Mouse (Mus musculus): ENCODE results near the gene Rybp.

Gene Rybp

DNA sequence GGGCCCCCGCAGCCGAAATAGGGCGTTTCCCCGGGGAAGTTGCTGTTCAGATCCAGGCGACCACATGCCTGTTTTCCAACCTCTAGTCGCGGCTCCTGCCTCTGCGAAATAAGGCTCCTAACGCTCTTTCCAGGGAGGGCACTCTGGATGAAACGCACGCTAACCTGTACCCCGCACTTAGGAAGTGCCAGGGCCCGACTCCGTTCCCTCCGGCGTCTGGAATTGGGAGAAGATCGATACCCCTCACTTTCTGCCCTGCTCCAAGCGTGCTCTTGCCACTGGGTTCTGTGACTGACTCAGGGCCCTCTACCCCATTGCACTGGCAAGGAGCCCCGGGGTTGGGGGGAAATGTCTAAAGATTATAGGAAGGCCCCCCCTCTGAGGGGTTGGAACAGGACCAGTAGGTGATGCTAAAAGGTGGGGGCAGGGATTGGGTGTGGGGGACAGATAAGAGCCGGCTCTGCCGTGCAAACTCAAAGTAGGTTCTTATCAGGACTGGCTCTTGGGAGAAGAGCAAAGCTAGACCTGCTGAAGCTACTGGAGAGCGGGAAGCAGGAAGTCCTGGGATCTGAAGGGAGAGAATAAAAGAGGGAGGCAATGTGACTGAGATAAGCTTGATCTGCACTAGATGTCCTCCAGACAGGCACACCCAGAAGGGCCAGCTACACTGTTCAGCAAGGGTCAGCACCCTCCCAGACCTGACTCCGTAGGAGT is 888 bp upstream of the Rybp start:
- DNase-seq (ENCODE audit: extremely low spot score), result peak; percentile 70

DNA sequence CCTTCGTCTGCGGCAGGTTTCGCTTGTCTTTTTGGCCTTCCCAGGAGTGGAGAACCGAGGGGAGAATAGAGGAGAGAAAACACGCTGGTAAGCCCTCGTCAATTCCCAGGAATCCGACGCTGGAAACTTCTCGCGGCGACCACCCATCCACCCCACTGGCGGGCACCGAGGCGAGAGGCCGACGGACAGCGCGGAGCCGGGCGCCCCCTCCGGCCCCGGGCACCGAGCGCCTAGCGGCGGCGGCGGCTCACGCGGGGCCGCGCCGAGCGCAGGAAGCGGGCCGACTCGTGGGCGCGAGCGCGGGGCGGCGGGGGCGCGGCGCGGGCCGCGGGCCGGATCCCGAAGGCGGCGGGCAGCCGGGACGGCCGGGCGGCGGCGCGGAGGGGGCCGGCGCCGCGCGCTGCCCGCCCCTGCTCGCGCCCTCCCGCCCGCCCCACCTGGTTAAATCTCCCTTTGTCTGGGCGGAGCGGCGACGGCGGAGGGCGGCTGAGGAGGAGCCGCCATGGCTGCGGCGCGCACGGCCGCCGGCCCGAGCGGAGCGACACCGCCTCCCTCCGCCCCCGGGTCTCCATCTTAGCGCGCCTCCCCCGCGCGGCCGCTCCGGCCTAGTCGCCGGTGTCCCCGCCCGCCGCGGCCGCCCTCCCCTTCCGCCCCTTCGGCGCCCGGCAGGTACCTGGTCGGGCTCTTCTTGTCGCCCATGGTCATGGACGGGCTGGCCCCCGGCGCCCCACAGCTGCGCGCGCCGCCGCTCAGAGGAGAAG is 532 bp downstream of the Rybp start:
- peak; percentile 77 for DNase-seq (ENCODE audit: extremely low spot score)

DNA sequence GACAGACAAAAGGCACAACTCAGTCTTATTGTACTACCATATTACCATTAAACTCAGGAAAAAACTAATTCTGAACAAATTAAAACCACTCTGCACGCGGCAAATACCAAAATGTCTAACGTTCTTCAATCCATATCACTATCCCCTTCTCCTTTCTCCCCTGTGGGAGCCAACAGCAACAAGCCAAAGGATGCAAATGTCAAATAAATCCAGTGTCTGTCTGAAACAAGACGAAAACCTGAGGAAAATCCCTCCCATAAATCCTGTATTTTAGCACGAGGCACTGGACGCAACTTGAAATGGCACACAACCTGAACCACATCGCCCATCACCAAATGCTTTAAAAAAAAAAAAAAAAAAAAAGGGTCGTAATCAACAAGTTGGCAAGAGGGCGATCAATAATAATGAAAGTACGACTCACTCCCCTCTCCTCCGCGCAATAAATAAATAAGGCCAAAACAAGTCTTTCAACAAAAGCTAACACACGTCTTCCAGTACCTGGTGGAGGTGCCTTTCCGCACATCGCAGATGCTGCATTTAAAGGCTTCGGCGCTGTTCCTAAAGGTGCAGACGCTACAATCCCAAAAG is 1.2 kb downstream of the Rybp start:
- DNase-seq (ENCODE audit: extremely low spot score), result no peak

DNA sequence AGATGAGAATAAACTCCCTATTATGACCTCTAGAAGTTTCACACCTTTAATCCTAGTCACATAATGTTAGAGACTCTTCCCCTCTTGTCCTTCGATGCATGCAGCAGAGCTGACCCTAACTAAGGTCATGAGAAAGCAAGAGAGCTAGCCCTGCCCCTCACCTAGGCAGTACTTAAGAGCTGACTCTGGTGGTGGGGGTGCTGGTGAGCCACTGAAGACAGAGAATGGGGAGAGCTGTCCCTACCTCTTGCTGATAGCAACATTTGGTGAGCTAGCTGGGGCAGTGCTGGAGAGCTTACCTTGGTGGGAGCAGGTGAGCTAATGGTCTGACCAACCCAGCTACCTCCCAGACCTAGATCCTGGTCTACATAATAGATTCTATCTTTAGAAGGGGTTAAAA is 8.4 kb downstream of the Rybp start:
- no peak for DNase-seq (ENCODE audit: extremely low spot score)

DNA sequence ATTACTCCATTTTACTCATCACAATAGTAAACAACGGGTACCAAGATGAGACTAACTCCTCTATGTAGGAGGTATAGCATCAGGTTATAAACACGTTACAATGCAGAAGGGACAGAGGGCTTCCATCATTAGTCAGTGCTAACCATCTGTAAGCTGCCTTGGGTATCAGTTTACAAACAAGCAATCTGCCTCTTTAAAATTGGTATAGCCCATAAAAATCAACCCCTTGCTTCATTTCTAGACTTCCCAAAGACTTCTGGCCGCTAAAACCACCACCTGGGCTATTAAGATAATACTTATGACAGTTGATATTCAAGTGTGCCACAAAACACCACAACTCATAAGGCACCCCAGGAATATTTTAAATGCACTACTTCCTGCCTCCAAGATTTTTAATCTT is 10.9 kb downstream of the Rybp start:
- DNase-seq (ENCODE audit: extremely low spot score), result no peak

DNA sequence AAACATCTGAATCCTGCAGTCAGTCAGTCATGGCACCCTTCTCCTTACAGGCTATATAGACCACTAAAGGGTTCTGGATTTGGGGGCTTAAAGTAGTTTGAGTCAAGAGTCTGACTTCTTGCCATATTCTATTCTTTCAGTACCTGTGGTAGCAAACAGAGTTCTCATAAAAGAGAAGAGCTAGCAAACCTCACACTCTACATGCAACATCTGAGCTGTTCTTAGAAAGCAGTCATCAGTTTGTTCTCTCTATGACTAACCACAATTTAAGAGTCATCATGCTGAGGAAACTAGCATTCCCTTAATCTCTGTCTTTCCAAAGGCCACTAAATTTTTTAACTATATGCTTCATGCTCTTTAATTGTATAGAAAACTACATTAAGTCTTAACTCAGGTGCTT is 11.6 kb downstream of the Rybp start:
- no peak for DNase-seq (ENCODE audit: extremely low spot score)

DNA sequence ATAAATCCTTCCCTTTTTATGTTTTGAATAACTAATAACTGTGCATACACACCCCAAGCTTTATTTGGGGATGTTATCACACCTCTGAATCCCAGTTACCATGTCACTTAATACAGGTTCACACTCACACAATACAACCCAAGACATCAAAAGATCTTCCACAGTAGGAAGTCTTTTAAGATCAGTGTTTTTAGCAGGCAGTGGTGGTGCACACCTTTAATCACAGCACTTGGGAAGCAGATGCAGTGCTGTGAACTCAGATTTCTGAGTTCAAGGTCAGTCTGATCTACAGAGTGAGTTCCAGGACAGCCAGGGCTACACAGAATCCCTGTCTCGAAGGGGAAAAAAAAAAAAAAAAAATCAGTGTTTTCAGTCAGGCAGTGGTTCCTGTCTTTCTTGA is 13.7 kb downstream of the Rybp start:
- DNase-seq (ENCODE audit: extremely low spot score), result no peak

DNA sequence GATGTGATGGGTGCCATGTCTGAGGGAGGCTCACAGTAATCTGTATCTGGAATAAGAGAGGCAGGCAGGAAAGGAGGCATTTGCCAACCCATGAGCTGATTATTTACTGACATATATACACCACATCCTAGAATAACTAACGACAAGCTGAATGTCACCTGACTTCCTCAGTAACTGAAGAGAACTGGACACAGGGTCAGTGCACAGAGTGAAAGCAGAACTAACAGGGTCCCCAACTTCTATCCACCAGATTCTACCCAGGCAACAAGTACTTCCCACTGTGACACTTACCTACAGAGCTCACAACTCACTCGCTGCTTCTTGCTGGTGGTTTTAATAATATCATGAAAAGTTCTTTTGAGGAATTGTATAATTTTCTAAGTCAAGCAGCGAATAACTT is 15.3 kb downstream of the Rybp start:
- DNase-seq (ENCODE audit: extremely low spot score), result no peak

DNA sequence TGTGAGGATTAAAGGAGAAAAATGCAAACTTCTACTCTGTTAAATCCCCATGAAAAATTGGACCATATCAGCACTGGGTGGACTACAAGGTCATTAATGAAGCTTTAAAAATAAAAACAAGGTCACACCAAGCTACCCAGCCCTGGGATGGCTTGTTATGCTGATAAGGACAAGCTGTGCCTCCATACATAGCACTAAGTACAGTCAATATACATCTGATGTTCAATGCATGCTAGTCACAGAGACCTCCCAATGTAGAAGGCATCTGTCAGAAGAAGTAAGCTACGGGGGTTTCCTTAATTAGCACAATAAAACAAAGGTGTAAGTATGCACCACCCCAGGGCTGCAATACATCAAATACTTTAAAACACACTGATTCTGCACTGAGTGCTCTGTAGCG is 16.5 kb downstream of the Rybp start:
- DNase-seq (ENCODE audit: extremely low spot score), result no peak

DNA sequence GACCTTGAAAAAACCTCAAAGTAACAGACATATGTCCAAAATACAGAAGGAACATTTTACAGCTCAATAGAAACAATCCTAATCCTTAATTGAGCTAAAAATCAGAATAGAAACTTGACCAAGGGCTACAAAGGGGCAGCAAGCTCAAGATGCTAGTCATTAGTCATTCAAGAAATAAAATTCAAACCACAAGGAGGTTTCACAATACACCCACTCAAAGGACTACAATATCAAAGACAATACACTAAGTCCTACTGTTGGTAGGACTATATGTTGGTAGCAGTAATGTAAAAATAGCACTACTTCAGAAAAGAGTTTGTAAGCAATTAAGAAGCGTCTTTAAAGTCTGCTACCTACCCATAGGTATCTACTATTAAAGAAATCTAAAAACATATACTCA is 27.7 kb downstream of the Rybp start:
- no peak for DNase-seq (ENCODE audit: extremely low spot score)

DNA sequence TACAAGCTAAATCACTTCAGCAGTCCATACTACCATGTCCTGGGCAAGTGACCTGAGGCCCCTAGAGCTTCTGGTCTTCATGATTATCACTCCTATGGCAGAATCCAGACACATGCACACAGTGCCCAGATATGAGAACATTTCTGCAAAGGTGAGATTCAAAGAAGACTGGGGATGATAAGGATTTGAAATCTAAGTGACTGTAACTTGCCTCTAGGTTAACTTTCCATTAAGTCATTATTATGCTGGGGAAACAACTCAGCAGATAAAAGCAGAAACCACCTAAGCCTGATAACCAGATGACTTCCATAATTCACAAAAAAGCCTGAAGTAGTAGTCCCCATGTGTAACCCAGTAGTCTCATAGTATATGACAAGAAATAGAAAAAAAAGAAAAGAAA is 29.0 kb downstream of the Rybp start:
- DNase-seq (ENCODE audit: extremely low spot score), result no peak

DNA sequence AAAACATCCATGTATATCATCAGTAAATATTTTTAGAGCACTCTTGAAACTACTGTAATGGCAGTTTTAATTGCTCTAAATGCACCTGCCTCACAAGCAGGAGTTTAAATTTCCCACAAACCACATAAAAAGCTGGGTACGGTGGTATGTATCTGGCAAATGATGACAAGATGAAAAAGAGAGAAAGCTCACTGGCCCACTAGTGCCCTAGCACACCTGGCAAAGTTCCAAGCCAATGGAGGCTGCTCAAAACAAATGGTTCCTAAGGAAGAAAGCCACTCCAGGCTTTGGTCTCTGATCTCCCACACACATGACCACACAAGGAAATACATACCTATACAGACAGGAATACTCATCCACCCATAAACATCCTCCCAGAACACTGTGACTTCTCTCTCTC is 31.9 kb downstream of the Rybp start:
- no peak for DNase-seq (ENCODE audit: extremely low spot score)

DNA sequence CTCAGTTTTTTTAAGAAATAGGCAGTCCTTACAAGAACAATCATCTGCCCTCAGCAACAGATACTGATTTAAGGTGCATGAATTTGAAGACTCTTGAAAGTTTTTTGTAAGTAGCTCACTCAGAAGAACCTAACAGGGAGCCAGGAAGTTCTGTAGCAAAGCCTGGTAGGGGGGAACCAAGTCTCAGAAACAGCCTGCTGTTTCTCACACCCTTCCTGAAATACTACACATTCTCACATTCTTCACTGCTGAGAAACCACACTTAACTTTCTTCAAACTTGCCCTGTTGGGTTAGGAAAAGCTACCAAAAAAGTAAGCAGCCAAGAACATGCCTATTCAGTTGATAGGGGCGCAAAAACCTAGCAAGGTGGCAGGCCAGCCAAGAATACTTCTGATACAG is 32.6 kb downstream of the Rybp start:
- DNase-seq (ENCODE audit: extremely low spot score), result no peak

DNA sequence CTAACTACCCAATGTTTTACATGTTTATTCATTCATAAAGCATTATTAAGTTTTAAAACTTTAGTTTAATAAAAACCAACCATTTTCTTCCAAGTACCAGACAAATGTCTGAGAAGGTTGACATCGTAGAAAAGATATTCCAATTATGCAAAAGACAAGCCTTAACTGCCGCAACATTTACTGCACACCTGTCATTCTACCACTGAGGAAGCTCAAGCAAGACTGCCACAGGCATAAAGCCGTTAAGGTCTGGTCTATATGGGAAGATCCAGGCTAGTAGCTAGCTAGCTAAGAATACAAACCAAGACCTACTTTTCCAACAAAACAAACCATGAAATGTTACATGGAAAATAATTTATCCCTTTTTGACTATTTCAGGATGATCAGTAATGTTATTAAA is 42.8 kb downstream of the Rybp start:
- no peak for DNase-seq (ENCODE audit: extremely low spot score)

DNA sequence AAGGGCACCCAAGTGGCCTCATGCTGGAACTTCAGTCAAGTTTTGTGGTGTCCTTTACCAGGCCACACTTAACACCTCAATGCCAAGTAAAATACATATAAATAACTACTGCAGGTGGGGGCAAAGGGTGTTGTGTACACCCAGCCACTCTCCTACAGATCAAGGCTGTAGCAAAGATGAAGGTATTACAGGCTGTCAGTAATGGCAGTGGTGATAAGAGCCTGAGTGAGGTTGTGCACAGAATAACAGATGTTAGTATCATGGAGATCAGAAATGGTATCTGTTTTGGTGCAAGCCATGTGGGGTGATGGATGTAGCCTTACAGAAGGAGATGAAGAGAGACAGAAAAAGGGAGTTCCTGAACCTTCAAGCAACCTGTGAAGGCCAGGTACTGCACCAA is 52.2 kb downstream of the Rybp start:
- no peak for DNase-seq (ENCODE audit: extremely low spot score)

DNA sequence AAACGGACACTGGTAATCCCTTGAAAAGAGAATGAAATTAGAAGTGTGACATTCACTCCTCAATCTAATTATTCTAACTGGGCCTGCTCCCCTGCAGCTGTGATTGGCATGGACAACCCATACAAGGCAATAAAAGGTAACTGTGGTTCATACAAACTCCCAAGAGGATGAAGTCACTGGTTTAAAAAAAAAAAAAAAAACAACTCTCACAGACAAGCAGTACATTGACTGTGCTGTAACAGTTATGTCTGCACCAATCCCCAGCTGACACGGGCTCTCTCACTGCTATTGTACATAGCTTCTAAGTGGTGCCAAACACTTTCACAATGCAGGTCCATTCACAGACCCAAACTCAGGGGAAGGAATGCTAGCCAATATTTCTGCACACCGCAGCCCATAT is 53.8 kb downstream of the Rybp start:
- DNase-seq (ENCODE audit: extremely low spot score), result no peak

DNA sequence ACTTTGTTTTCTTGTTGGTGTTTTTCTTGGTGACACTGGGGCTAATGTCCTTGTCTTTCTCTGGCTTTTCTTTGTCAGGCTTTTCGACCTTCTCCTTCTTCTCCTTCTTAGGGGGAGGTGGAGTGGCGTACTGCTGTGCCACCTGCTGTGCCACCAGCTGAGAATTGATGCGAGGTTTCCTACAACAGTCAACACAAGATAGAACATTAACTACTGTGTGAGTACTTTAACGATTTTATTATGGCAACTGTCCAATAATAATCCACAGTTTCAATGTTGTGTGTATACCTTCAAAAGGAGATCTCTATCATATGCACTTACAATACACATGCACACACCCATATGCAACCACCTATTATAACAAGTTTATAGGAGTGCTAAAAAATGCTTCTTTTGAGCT is 54.2 kb downstream of the Rybp start:
- no peak for DNase-seq (ENCODE audit: extremely low spot score)

DNA sequence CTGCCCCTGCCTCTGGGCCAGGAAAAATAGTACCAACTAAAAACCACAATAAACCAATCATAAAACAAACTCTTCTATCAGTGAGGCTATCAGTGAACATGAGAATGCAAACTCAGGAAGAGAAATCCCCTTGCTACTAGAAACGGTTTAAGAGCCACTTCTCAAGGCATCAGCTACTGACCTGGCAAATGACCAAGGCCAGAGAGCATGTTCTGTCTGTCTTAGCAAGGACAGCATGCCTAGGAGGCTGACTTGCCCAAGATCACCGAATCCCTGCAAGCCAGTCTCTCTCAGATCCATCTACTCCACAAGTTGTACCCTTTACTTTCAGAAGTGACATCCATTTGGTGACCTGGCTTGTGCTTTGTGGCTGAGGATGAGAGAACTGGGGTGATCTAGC is 61.1 kb downstream of the Rybp start:
- DNase-seq (ENCODE audit: extremely low spot score), result no peak

DNA sequence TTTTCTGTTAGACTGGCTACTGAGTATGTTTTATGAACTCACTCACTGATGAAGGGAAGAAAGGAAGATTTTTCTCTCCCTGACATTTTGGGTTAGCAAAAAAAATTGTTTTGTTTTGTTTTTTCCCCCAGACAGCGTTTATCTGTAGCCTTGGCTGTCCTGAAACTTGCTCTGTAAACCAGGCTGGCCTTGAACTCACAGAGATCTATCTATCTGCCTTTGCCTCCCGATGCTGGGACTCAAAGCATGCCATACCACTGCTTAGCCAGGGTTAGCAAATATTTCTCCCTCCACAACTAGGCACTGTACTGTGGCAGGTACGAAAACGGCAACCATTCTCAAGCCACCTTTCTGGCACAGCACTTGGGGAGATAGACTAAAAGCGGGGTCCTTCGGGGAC is 63.4 kb downstream of the Rybp start:
- DNase-seq (ENCODE audit: extremely low spot score), result no peak

DNA sequence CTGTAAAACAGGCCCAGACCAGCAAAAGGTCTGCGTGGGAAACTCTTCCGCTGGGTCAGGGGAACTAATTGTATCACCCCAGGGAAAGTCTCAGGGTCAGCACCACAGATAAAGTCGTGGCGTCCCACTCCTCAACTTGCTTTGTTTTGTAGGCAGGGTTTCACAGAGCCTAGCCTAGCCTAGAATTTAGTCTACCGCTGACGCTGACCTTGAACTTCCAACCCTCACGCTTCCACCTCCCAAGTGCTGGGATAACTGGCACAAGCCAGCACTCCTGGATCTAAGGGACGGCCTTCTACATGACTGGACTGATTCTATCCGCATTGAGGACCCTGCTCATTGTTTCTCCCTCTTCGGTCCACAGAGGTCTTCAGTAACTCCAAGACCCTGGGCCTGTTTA is 63.9 kb downstream of the Rybp start:
- no peak for DNase-seq (ENCODE audit: extremely low spot score)

DNA sequence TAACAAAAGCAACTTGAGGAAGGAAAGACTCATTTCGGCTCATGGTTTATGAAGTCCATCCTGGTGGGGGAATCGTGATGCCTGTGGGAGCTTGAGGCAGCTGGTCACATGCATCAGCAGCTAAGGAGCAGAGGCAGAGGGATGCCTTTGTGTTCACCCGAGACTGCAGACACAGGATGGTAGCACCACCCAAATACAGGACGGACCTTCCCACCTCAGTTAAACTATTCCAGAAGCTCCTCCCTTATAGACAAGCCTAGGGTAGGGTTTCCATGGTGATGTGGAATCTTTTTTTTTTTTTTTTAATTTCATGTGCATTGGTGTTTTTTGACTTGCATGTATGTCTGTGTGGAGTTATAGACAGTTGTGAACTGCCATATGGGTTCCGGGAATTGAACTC is 64.4 kb downstream of the Rybp start:
- no peak for DNase-seq (ENCODE audit: extremely low spot score)

DNA sequence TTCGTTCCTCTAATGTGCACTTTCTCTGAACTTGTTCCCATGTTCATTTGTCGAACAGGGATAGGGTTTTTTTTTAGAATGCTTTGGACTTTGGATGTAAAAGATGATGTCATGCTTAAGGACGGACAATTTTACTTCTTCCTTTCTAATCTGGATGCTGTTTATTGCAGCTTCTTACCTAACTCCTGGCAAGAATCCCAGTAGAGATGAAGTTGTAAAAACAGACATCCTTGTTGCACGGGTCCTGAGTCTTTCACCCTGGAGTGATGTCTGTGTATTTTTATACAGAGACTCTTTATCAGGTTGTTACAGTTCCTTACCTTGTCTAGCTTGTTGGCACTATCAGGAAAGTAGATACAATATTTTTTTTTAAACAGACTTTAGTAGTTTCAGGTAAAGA is 65.5 kb downstream of the Rybp start:
- DNase-seq (ENCODE audit: extremely low spot score), result no peak

DNA sequence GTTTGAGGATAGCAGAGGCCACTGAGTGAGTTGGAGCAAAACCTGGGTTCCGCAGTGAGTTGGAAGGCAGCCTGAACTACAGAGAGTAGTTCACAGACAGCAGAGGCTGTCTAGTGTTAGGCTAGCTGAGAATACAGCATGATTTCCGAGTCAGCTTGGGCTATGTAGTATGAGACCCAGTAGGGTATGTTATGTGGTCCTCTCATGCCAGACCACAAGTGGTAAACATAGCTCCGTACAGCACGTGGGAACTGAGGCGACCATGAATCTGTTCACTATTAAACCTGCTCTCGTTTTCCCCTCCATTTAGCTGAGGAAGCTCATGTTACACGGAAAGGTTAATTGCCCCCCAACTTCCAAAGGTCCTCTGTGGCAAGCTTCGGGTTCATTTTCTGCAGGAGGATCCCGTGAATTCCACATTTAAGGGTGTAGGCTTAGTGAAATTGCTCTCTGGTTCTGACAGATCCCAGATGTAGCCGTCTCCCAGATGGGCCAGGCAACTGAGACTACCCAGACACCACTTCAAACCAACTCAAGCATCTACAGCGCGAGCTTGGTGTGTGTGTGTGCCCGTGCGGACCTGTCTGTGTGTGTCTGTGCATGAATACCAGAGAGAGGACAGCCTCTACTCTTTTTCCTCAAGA is 66.2 kb downstream of the Rybp start:
- DNase-seq (ENCODE audit: extremely low spot score), result no peak

All from embryo, embryonic 9.5 days (tissue).